Mouse (Mus musculus) ES-E14 (cell line): ENCODE measurements at regions not wholly inside any gene's neighbourhood (a gene's known extent, or its start where the extent isn't known, plus 50 kb on each side); places are given as distances from the start of the nearest gene placed in this dataset.

Experiments
- MAFK ChIP-seq: IDR thresholded peaks from 2 replicates; pipeline ENCODE4 v1.6.1; 2014; ENCODE audit warnings: mild to moderate bottlenecking, low read depth, low read length, inconsistent platforms; ENCODE audit not compliant: insufficient read depth
- ZC3H11A ChIP-seq: IDR thresholded peaks from 2 replicates; pipeline ENCODE4 v1.6.1; 2012; ENCODE audit warnings: low read depth, mild to moderate bottlenecking, inconsistent platforms, low read length, borderline replicate concordance

- TF ChIP-seq ZC3H11A: no peak
- no peak for TF ChIP-seq MAFK
These were observed 216.8 kb downstream of the Bcor start for GRCm38 (mm10) chrX:11943367-11943766.
